Mouse (Mus musculus): ENCODE results near the gene Zxdb.
A peak's percentile ranks its signal among the peaks of the same experiment; 100 is the strongest.
"Not testable (repeated sequence)": the region's sequence is repeated elsewhere in the genome, so short reads cannot be mapped to it uniquely, and the experiment has no call there.

- TF ChIP-seq CTCF (IDR thresholded peaks at IDR 0.05): peak; percentile 12; the same call in 1 of the 2 replicates
- TF ChIP-seq EP300 (IDR thresholded peaks at IDR 0.05): not testable (repeated sequence)
Observed at GRCm38 (mm10) chrX:94689593-94689992, 34.8 kb upstream of the Zxdb start.

Measured in lung, postnatal 0 days (tissue).